In the genomic region with DNA sequence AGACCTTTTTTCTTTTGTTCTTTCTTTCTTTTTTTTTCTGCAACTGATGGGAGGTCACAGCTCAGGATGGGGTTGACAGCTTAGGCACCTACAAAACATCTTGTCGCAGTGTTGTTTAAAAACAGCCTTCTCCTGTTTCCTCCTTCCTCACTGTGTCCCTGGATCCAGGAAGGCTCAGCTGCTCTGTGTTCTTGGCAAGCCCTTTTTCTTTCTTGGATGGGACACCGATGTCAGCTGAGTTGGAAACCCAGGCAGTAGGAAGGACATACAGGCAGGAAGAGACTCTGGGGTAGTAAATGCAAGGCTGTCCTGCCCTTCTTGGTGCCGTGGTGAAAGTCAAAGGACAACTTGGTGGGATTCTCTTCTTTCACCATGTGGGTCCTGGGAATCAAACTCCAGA, we compare ENCODE assay signal across 9 mouse cellular contexts. TPM values are rescaled to one million over a fixed set of nuclear protein-coding genes. Genes with fewer than 3 reads are reported as not detected.
DNase-seq lines count a peak whose midpoint lies in the region; ATAC-seq and TF ChIP-seq lines count a peak whose summit lies in the region.
"Had no signal": no experiment of that assay in that cellular context is flagged by ENCODE, and none has a peak within 500 bp of the region (broad histone marks: within the 10 kb centered on the region; RNA-seq: fewer than 3 reads in every experiment).

No protein-coding gene starts in this region.

- H3K4me2 ChIP-seq in forebrain, embryonic 15.5 days (replicated peaks), result 0 out of 2 replicates have a peak overlapping the region, but pooled peaks have one; percentile 84
- peak overlapping the region; percentile 89 for H3K4me2 ChIP-seq in hindbrain, embryonic 13.5 days
- peak overlapping the region; percentile 71 for H3K4me2 ChIP-seq in midbrain, embryonic 15.5 days

- no peak for ATAC-seq in forebrain, embryonic 15.5 days (replicated peaks)
- ATAC-seq in hindbrain, embryonic 13.5 days (ENCODE audit: low FRiP score), result no peak
- ATAC-seq in midbrain, embryonic 15.5 days (replicated peaks), result no peak
- no peak for ATAC-seq in megakaryocyte-erythroid progenitor cell, adult 5-6 weeks (replicated peaks; ENCODE audit: low FRiP score, low TSS enrichment, poor library complexity, severe bottlenecking)

- peak; percentile 46 for DNase-seq in kidney, adult 2 months
- DNase-seq in kidney, postnatal 10 days, result no peak
- no peak for DNase-seq in adrenal gland, adult 8-10 months
- DNase-seq in thymus, postnatal 25 days, result no peak

- no peaks in the 10 kb centered on the region for H3K9me3 ChIP-seq in forebrain, embryonic 15.5 days
- no peaks in the 10 kb centered on the region for H3K9me3 ChIP-seq in hindbrain, embryonic 13.5 days
- no peaks in the 10 kb centered on the region for H3K9me3 ChIP-seq in midbrain, embryonic 15.5 days
- H3K9me3 ChIP-seq: megakaryocyte, embryonic 14.5 days had no signal

- TF ChIP-seq POLR2A in kidney, adult 2 months (IDR thresholded peaks at IDR 0.05; ENCODE audit: low read depth, low read length), result no peak

- H3K9ac ChIP-seq in forebrain, embryonic 15.5 days (replicated peaks), result no peak overlapping the region
- peak overlapping the region; percentile 90 for H3K9ac ChIP-seq in hindbrain, embryonic 13.5 days
- 0 out of 2 replicates have a peak overlapping the region, but pooled peaks have one; percentile 81 for H3K9ac ChIP-seq in midbrain, embryonic 15.5 days

- no peak overlapping the region for H3K27ac ChIP-seq in kidney, adult 2 months (ENCODE audit: insufficient read depth, low read depth, low read length)
- 0 out of 2 replicates have a peak overlapping the region, but pooled peaks have one; percentile 13 for H3K27ac ChIP-seq in forebrain, embryonic 15.5 days (replicated peaks)
- H3K27ac ChIP-seq in hindbrain, embryonic 13.5 days, result peak overlapping the region; percentile 97; the same call in 1 of the 2 replicates
- H3K27ac ChIP-seq in midbrain, embryonic 15.5 days, result no peak overlapping the region

- peaks cover 3% of the 10 kb centered on the region; the same call in 1 of the 2 replicates for H3K27me3 ChIP-seq in kidney, adult 2 months (replicated peaks; ENCODE audit: control insufficient read depth, insufficient read depth, low read length)
- H3K27me3 ChIP-seq in forebrain, embryonic 15.5 days, result no peaks in the 10 kb centered on the region
- H3K27me3 ChIP-seq in hindbrain, embryonic 13.5 days, result peaks cover 17% of the 10 kb centered on the region; the same call in 1 of the 2 replicates
- no peaks in the 10 kb centered on the region for H3K27me3 ChIP-seq in midbrain, embryonic 15.5 days (replicated peaks)

- WGBS in kidney, adult 2 months, result 52% methylated on average over 3 of the region's 3 CpGs
- WGBS in forebrain, embryonic 15.5 days, result 56% methylated on average over 3 of the region's 3 CpGs
- 73% methylated on average over 3 of the region's 3 CpGs for WGBS in hindbrain, embryonic 13.5 days
- 55% methylated on average over 3 of the region's 3 CpGs for WGBS in midbrain, embryonic 15.5 days

- peaks cover 7% of the 10 kb centered on the region; the same call in 1 of the 2 replicates for H3K36me3 ChIP-seq in kidney, adult 2 months (ENCODE audit: control insufficient read depth, insufficient read depth, low read length)
- peaks cover 20% of the 10 kb centered on the region for H3K36me3 ChIP-seq in forebrain, embryonic 15.5 days
- H3K36me3 ChIP-seq in hindbrain, embryonic 13.5 days, result peaks cover 20% of the 10 kb centered on the region
- peaks cover 19% of the 10 kb centered on the region for H3K36me3 ChIP-seq in midbrain, embryonic 15.5 days (replicated peaks)

- TF ChIP-seq CTCF in kidney, adult 2 months (conservative IDR thresholded peaks at IDR 0.05; ENCODE audit: insufficient read depth, insufficient read length, low read depth, low read length), result no peak

- peaks cover 5% of the 10 kb centered on the region; the same call in 1 of the 2 replicates for H3K4me1 ChIP-seq in kidney, adult 2 months (ENCODE audit: control insufficient read depth, insufficient read depth, low read length)
- peaks cover 50% of the 10 kb centered on the region for H3K4me1 ChIP-seq in forebrain, embryonic 15.5 days
- peaks cover 55% of the 10 kb centered on the region for H3K4me1 ChIP-seq in hindbrain, embryonic 13.5 days (replicated peaks)
- peaks cover 49% of the 10 kb centered on the region for H3K4me1 ChIP-seq in midbrain, embryonic 15.5 days

- no peak overlapping the region for H3K4me3 ChIP-seq in kidney, adult 2 months (ENCODE audit: insufficient read depth, low read depth, low read length)
- peak overlapping the region; percentile 82; the same call in 1 of the 2 replicates for H3K4me3 ChIP-seq in forebrain, embryonic 15.5 days
- H3K4me3 ChIP-seq in hindbrain, embryonic 13.5 days, result 0 out of 2 replicates have a peak overlapping the region, but pooled peaks have one; percentile 4
- H3K4me3 ChIP-seq in midbrain, embryonic 15.5 days, result 0 out of 2 replicates have a peak overlapping the region, but pooled peaks have one; percentile 82

RNA-seq across cellular contexts. Expression of a gene that starts 1.9 kb away (rescaled TPM):
- 37.5 and 41.5 TPM in 2 replicates for polyA plus RNA-seq in kidney, adult 2 months (2012; rRNA removed)
- 43.5 and 48.9 TPM in 2 replicates for polyA plus RNA-seq in forebrain, embryonic 15.5 days (2015; fragmentation: Nextera tagmentation; extraction: Ambion mirVana)
- 37.4 and 38.1 TPM in 2 replicates for polyA plus RNA-seq in hindbrain, embryonic 13.5 days (2015; fragmentation: Nextera tagmentation; extraction: Ambion mirVana)
- 44.3 and 44.9 TPM in 2 replicates for polyA plus RNA-seq in midbrain, embryonic 15.5 days (2015; fragmentation: Nextera tagmentation; extraction: Ambion mirVana)
- 10 to 100 TPM; 27.8 to 38.1 (median 34.0) TPM for total RNA-seq in adrenal gland, adult 8-10 months (2022)
- 71.5 and 97.3 TPM in 2 replicates for total RNA-seq in megakaryocyte-erythroid progenitor cell, adult 5-6 weeks (2014; fragmentation: Nextera tagmentation)
- total RNA-seq in megakaryocyte-erythroid progenitor cell, adult 5-6 weeks (2017), result 34.6 and 35.9 TPM in 2 replicates

RNA-seq across cellular contexts. Expression of a gene that starts 5.1 kb away (rescaled TPM):
- polyA plus RNA-seq in kidney, adult 2 months (2012; rRNA removed), result not detected in 2 replicates
- 125 and 127 TPM in 2 replicates for polyA plus RNA-seq in forebrain, embryonic 15.5 days (2015; fragmentation: Nextera tagmentation; extraction: Ambion mirVana)
- polyA plus RNA-seq in hindbrain, embryonic 13.5 days (2015; fragmentation: Nextera tagmentation; extraction: Ambion mirVana), result 154 and 185 TPM in 2 replicates
- polyA plus RNA-seq in midbrain, embryonic 15.5 days (2015; fragmentation: Nextera tagmentation; extraction: Ambion mirVana), result 116 and 149 TPM in 2 replicates
- not detected for total RNA-seq in adrenal gland, adult 8-10 months (2022)
- not detected in 2 replicates for total RNA-seq in megakaryocyte-erythroid progenitor cell, adult 5-6 weeks (2014; fragmentation: Nextera tagmentation)
- total RNA-seq in megakaryocyte-erythroid progenitor cell, adult 5-6 weeks (2017), result not detected in 2 replicates

RNA-seq across cellular contexts. Expression of a gene that starts 37.5 kb away (rescaled TPM):
- 12.1 and 19.4 TPM in 2 replicates for polyA plus RNA-seq in kidney, adult 2 months (2012; rRNA removed)
- 0.36 TPM in 1 of 2 replicates, not detected in the other for polyA plus RNA-seq in forebrain, embryonic 15.5 days (2015; fragmentation: Nextera tagmentation; extraction: Ambion mirVana)
- 0.22 and 0.25 TPM in 2 replicates for polyA plus RNA-seq in hindbrain, embryonic 13.5 days (2015; fragmentation: Nextera tagmentation; extraction: Ambion mirVana)
- polyA plus RNA-seq in midbrain, embryonic 15.5 days (2015; fragmentation: Nextera tagmentation; extraction: Ambion mirVana), result 0.19 and 0.28 TPM in 2 replicates
- 10 to 100 TPM in 1 of 4 experiments, 1 to 10 TPM in 3; 6.9 to 14.7 (median 8.7) TPM for total RNA-seq in adrenal gland, adult 8-10 months (2022)
- total RNA-seq in megakaryocyte-erythroid progenitor cell, adult 5-6 weeks (2014; fragmentation: Nextera tagmentation), result 133 and 270 TPM in 2 replicates
- total RNA-seq in megakaryocyte-erythroid progenitor cell, adult 5-6 weeks (2017), result 78.8 and 149 TPM in 2 replicates

Comparison
In these comparisons a context has a peak if more than half of its experiments do, and no peak if none do; other contexts are left out.
1. H3K27ac ChIP-seq: peak in forebrain, embryonic 15.5 days (single experiment) and hindbrain, embryonic 13.5 days (single experiment); none in kidney, adult 2 months (single experiment) and midbrain, embryonic 15.5 days (single experiment).
2. RNA of a gene that starts 5.1 kb away (polyA plus RNA-seq): 154 to 185 TPM in hindbrain, embryonic 13.5 days, 125 to 127 TPM in forebrain, embryonic 15.5 days and 116 to 149 TPM in midbrain, embryonic 15.5 days; not detected in kidney, adult 2 months; every median in the first group is over 100 times any median in the second.
3. Peak in every context shown above with its lines, with median percentiles within 50 percentile points of each other: H3K4me2 ChIP-seq.